Mouse (Mus musculus): ENCODE results near the gene Ubr1. TPM values are rescaled to one million over a fixed set of nuclear protein-coding genes. Genes with fewer than 3 reads are reported as not detected.
A peak's percentile ranks its signal among the peaks of the same experiment; 100 is the strongest.
"Not testable (repeated sequence)": the region's sequence is repeated elsewhere in the genome, so short reads cannot be mapped to it uniquely, and the experiment has no call there.

Gene Ubr1
- total RNA-seq (2022) = 10 to 100 TPM; 40.8 to 45.5 (median 45.0) TPM

DNA sequence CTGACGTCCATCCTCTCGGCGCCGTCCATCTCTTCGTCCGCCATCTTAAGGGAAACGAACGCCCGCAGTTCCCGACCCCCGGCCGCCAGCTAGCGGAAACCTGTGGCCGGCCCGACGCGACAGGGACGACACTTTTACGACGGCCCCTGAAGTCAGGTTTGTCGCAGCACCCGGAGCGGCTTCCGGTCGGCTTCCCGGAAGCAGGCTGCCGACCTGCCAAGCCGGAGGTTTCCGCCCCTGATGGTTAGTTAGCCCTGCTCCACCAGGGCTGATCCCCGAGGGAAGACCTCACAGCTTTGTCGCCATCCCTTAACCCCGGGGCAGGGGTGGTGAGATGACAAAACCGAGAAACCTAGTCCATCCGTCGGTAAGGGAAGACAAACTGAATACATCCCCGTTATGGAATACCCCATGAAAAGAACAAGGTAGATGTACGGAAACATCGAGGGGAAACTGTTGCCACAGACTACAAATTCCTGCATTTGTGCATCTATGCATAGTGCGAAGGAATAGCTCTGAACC, at the start of gene Ubr1:
Gene Ubr1, minus strand, starts transcription at position 157 of the 522 bp plus-strand sequence.
- DNase-seq (ENCODE audit: low spot score in 2 of 2) = peak; percentile 75 to 79

DNA sequence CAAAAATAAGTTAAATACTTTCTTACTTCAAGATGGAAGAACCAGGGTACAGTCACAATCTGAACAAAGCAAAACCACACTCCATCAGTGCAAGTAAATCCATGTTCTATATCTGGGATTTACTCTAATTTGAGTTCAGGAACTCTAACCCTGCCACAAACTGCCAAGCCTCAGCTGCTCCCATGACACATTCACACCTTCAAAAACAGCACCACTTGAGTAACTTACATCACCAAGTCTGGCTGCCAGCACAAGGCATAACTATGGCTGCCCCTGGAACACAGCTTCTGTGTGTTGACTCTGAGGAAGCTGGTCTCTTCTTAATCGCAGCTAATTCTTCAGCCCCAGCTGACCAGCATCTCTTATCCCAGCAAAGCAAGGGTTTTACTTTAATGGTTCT, 46.6 kb upstream of the Ubr1 start:
- DNase-seq (ENCODE audit: low spot score in 2 of 2) = no peak

DNA sequence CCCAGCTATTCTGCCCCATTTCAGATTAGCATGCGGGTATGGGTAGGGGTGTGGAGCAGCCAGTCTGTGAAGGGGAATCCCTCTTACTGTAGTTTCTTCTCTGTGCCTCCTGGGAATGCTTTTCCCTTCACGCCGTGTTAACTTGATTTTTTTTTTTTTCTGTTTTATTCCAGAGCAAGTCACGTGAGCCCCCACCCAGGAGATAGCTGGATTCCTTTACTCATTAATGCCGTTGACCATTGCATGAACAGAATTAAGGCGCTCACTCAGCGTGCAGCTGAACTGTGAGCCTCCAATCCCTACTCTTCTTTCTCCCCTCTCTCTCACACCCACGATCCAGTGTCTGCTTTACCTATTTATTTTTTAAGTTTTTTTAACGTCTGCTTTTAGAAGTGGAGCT, 45.7 kb upstream of the Ubr1 start:
- DNase-seq (ENCODE audit: low spot score in 2 of 2) = no peak

DNA sequence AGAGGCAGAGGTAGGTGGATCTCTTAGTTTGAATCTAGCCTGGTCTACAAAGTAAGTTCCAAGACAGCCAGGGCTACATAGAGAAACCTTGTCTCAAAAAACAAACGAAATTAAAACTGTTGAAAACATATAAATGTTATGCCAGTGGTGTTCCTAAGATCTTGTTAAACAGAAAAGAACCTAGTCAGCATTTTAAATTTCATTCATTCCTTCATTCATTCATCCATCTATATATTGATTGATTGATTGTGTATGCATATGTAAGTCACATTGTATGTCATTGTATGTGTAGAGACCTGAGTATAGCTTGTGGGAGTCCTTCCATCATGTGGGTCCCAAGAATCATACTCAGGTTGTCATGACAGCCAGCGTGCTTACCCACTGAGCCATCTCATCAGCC, 45.0 kb upstream of the Ubr1 start:
- no peak for DNase-seq (ENCODE audit: low spot score in 2 of 2)

DNA sequence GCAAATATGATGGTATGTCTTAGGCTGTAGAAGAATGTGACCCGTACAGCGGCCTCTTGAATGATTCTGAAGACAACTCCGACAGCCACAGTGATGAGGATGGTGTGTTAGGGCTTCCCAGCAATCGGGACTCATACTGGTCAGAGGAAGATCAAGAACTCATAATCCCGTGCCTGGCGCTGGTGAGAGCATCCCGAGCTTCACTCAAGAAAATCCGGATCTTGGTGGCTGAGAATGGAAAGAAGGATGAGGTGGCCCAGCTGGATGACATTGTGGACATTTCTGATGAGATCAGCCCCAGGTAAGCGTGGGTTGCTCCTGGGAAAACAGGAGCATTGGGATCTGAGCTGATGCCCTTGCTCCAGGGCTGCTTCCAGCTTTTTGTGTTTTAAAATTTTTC, 42.2 kb upstream of the Ubr1 start:
- DNase-seq (ENCODE audit: low spot score in 2 of 2) = no peak

DNA sequence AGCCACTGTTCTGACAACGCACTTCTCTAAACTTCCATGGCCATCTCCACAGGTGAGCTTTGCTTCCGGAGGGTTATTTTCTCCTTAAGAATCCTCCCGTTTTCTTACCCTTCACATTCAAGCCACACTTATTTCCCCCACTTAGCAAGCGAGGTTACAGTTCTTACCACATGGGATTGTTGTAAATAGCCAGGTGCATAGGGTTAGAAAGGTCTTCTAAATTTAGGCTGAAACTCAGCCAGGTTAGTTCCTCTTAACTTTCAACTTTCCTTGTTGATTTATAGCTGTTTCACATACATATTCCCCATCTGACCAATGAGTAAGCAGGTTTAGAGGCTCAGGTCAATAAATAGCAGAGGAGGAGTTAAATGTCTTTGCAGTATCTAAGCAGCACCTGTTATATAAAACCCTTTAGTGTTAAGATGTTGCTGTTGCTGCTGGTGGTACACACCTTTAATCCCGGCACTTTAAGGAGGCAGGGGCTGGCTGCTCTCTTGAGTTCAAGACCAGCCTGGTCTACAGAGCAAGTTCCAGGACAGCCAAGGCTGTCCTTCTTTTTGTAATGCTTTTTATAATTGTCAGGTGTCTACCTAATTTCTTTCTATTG, 38.7 kb upstream of the Ubr1 start:
- DNase-seq (ENCODE audit: low spot score in 2 of 2) = no peak

DNA sequence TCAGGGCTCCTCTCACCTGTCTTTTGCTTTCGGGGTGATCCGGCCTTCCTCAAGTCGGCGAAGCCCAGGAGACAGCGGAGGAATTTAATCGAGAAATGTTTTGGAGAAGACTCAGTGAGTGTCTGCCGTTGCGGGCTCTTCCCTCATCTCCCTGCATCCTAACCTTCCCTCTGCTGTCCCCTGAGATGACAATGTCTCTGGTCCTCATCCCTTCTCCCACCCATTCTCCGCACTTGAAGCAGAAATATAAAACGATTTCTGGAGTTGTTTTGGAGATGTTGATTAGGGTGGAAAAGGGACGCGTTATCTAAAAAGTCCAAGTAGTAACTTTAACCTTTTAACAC, 38.1 kb upstream of the Ubr1 start:
- no peak for DNase-seq (ENCODE audit: low spot score in 2 of 2)

DNA sequence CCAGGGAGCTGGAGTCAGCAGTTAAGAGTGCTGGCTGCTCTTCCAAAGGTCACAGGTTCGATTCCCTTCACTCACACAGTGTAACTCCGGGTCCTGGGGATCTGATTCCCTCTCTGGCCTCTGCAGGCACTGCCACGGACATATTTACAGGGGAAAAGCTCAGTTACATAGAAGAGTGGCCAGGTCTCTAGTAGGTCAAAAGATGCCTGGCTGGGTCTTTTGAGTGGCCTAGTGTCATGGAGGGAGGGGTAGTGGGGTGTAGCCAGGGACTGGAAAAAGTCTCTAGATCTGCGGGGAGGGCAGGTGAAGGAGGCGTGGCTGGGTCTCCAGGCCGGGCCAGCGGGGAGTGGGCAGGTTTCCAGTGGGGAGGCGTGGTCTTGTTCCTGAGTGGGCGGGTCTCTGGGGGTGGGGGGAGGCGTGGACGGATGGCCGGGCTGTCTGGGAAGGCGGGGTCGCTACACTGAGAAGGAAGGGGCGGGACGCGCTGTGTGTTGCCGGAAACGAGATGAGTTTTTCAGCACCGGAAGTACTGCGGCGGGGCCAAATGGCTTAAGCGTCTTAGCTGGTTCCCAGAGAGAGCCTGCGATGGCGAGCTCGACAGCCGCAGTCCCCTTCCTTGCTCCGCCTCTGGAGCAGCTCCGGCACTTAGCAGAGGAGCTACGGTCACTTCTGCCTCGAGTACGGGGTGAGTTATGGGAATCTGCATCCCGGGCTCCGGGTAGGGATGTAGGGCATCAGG, 37.6 kb upstream of the Ubr1 start, which contains the start of gene Ccndbp1:
Gene Ccndbp1, plus strand, starts transcription at position 479 of the 739 bp plus-strand sequence.
- DNase-seq (ENCODE audit: low spot score in 2 of 2) = peak; percentile 80 to 85

DNA sequence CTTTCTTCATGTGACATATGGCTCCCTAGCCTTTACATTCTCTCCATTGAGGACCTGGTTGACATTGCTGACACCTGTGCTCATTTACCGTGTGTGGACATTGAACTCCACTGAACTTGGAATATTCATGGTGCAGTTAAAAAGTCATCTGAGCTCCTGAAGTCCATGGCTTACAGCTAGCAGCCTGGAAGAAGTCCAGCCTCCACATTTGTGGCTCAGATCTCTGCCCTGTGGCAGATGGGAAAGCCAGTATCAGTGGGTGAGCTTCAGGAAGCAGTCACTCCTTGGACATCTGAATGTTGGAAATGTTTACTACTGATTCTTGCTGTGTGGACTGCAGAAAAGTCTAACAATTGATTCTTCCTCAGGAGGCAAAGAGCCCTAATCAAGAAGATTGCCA, 36.5 kb upstream of the Ubr1 start:
- DNase-seq (ENCODE audit: low spot score in 2 of 2) = no peak

DNA sequence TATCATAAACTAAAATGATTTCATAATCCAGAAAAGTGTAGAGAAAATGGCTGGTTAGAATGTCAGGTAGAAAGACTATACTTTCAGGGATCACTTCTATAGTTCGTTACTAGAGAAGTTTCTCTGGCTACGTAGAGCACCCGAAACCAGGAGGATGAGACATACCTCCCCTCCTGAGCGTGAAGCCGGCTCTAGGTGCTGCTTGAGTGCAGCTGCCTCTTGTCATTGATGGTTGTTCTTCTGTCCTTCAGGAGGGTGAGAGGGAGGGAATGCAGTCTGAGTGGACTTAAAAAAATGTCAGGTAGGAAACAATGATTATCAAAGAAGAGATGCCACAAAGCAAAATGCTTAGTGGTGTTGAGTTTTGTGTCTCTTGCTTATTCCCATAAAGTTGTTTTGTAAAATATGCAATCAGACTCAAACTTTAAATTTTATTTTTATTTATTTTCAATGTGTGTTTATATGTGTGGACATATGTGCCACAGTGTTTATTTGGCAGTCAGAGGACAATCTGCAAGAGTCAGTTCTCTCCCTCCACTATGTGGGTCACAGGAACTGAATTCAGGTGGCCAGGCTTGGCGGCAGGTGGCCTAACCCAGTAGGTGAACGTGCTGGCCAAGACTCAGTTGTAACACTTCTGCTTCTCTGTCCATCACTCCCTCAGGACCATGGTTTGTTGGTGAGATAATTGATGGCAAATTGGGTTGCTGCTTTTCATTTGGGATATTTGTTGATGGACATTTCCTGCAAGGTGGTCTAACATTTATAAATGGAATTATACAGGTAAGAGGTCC, 33.7 kb upstream of the Ubr1 start:
- DNase-seq (ENCODE audit: low spot score in 2 of 2) = no peak

DNA sequence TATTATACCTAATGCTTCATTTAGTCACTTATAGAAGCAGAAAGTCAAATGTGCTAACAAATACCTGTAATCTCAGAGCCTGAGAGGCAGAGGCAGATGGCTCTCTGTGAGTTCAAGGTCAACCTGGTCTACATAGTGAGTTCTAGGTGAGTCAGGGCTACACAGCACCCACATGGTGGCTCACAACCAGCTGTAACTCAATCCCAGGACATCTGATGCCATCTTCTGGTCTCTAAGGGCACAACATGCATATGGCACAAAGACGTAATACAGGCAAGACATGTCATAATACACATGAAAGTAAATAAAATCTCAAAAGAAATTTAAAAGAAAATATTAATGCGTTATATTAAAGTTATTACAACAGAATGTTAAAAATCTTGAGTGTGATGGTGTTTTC, 33.1 kb upstream of the Ubr1 start:
- no peak for DNase-seq (ENCODE audit: low spot score in 2 of 2)

DNA sequence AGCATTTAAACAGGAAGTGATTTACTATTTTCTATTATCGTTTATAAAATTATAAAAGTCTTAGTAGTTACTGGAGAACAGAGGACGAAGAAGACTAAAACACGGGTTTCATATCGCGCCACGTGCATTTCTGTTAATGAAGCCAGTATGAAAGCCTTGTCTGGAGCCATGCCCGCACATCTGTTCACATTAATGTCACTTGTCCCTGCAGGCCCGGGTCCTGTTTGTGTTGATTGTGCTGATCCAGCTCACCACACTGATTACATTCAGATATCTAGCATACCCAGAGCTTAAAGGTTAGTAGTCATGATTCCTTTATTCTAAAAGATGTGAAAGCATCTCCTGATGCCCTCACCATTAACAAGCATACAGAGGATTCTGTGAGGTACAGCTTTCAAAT, 28.3 kb upstream of the Ubr1 start:
- no peak for DNase-seq (ENCODE audit: low spot score in 2 of 2)

DNA sequence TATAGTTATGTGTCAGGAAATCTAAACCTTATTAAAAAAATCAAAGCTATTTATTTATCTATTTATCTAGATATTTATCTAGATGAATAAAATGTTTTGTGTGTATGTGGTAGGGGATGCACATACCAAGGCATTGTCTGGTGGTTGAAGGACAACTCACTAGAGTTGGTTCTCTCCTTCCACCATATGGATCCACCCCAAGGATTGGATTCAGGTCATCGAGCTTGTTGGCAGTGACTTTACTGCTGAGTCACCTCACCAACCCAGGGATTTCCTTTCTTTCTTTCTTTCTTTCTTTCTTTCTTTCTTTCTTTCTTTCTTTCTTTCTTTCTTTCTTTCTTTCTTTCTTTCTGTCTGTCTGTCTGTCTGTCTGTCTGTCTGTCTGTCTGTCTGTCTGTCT, 26.1 kb upstream of the Ubr1 start:
- not testable (repeated sequence) for DNase-seq (ENCODE audit: low spot score in 2 of 2)

DNA sequence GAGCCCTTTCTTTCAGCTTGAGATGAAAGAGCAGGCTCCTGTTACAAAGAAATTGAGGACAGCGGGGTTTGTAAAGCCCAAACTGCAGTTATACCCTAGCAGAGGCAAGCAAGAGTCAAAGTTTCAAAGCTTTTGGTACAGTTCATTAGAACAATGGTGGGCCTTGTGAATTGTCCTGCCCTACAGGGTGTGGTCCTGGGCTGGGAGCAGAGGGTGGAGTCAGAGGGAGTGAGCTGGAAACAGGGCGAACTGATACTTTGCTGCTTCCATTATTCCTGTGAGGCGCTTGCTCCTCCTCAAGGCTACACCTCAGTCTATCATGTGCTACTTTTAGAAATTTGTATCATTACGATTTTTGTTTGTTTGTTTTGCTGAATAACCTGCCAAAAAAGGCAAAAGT, 20.7 kb upstream of the Ubr1 start:
- DNase-seq (ENCODE audit: low spot score in 2 of 2) = no peak

DNA sequence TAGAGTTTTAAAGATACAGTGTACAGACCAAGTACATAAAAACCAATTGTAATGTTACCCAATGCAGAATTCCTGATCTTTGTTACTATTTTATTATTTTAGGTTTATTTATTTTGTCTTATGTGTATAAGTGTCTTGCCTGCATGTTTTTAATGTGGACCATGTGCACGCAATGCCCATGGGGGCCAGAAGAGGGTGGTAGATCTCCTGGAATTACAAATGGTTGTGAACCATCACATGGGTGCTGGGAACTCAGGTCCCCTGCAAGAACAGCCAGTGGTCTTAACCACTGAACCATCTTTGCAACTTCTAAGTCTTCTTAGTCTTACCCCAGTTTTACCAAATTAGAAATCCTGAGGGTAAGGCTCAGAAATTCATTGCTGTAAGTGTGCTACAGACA, 14.7 kb upstream of the Ubr1 start:
- DNase-seq (ENCODE audit: low spot score in 2 of 2) = no peak

DNA sequence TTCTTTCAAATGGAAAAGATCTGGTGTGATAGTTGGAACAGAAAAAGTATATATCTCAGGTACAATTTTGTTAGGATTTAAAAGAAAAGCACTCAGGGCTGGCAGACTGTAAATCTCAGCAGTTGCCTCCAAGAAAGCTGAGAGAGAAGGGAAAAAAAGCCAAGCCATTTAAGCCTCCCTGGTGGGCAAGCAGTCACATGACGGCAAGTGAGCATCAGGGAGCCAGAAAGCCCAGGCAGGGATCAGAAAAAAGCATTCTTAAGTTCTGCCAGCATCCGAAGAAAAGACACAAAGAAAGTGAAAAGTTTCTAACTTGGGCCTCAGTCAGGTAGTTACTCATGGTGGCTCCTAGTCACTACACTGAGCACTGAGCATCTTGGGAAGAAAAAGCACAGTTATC, 13.1 kb upstream of the Ubr1 start:
- no peak for DNase-seq (ENCODE audit: low spot score in 2 of 2)

DNA sequence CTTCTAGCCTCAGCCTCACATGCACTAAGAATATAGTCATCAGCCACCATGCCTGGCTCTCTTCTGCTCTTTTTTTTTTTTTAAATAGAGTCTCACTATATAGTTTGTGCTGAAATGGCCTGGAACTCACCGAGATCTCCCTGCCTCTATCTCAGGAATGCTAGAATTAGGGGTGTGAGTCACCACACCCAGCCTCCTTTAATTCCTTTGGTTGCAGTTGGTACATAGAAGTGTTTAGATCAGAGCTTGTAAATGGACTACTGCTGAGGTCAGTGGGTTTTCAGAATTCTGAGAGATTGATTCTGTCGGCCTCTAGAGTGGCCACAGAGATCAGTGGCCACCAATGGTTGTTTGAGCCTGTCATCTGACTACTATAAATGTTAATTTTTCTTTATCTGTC, 10.3 kb upstream of the Ubr1 start:
- no peak for DNase-seq (ENCODE audit: low spot score in 2 of 2)

DNA sequence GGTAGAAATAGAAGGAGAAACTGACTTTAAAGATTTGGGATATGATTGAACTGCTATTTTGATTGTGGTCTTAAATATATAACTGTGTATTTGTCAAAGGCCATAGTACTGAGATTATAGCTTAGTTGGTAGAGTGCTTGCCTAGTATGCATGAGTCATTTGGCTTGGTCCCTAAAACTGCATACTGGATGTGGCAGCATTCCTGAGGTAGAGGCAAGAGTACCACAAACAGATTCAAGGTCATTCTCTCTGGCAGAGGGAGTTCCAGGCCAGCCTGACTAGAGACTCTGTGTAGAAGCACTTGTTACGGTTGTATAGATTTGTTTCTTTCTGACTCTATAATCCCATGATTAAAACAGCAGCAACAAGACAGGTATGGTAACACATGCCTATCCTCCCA, 9.3 kb upstream of the Ubr1 start:
- DNase-seq (ENCODE audit: low spot score in 2 of 2) = no peak

DNA sequence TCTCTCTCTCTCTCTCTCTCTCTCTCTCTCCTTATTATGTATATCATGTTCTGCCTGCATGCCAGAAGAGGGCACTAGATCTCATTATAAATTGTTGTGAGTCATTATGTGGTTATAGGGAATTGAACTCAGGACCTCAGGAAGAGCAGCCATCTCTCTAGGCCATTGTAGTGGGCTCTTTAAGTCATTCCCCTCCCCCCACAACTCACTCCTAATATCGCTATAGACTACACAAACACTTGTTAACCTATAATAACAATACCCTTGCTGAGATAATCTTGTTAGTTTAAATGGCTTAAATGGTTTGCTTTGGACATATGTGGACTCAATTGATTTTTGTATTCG, 8.2 kb upstream of the Ubr1 start:
- no peak for DNase-seq (ENCODE audit: low spot score in 2 of 2)

DNA sequence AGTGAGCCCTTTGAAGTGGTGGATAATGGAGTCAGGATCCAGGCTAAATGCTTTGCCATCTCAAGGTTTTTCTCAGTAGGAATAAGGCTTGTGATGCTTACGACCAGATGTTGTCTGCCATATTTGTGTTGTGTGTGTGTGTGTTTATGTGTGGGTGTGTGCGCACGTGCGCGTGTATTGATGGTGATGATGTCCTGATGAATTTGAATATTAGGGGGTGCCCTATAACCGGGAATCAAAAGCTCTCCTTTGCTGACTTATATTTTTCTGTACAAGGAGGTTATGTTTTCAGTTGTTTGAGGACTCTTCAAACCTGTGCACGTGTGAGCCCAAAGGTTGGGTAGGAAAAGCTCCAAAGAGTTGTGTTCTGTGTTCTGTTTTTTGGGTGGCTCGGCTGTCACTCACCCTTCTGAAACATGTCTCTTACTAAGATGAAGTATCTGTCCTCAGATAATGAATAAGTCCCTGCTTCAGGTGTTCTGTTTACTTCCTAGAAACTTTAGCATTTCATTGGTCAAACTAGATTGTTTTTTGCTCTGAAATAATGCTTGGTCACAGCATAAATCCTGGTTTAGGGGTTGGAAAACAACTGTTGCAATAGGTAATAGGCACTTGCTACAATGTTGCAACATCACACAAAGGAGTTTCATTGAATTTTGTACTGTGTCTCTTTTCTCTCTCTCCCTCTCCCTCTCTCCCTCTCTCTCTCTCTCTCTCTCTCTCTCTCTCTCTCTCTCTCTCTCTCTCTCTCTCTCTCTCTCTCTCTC, 7.6 kb upstream of the Ubr1 start:
- no peak for DNase-seq (ENCODE audit: low spot score in 2 of 2)

DNA sequence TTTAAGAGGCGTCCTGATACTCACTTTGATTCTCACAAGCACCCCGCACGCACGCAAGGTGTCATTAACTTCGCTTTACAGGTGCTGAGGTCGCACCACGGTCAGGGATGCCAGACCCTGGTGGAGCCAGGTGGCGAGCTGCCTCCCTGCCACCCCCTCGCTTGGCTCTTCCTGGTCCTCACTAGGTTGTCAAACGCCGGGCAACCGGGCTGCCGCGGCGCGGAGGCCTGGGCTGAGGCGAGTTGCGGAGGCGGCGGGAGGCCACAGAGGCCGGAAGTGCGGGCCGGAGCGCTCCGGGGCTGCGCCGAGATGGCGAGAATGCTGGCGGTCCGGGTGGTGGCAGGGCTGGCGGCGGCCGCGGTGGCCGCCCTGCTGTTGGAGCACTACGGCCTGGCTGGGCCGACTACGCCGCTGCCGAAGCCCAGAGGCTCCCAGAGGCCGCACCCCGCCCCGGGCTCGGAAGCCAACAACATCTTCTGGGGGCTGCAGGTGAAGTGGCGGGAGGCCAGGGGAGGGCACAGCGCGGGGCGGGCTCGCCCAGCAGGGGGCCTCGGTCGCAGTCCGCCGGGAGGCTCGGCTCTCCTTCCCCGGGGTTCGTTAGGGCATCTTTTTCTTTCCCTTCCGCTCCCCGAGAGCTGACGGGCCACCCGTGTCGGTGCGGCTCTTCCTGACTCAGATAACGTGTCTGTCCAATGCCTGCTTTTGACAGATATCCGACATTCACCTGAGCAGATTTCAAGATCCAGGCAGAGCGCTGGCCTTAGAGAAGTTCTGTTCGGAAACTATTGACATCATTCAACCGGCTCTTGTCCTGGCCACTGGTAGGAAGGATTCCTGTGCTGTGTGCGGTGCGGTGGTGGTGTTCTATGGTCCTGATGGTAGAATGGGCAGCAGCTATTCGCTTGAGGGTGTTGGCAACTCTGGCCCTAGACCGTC, 6.7 kb upstream of the Ubr1 start, which contains the start of gene Tmem62:
Gene Tmem62, plus strand, starts transcription at position 28 of the 936 bp plus-strand sequence.
- DNase-seq (ENCODE audit: low spot score in 2 of 2) = peak; percentile 28 to 51

Data from layer of hippocampus, adult 8-10 months (tissue).